In genomic region chr17:83129658-83130057, GRCm38 (mm10) we compare ENCODE assay signal across 14 mouse cellular contexts.
DNase-seq lines count a peak whose midpoint lies in the region; ATAC-seq lines count a peak whose summit lies in the region.
"Had no signal": no experiment of that assay in that cellular context is flagged by ENCODE, and none has a peak within 500 bp of the region (broad histone marks: within the 10 kb centered on the region; RNA-seq: fewer than 3 reads in every experiment).

No protein-coding gene starts in this region.

- no peaks in the 10 kb centered on the region for H3K27me3 ChIP-seq in forebrain, embryonic 13.5 days
- peaks cover 58% of the 10 kb centered on the region for H3K27me3 ChIP-seq in forebrain, embryonic 10.5 days (ENCODE audit: poor library complexity, severe bottlenecking)
- no peaks in the 10 kb centered on the region; the same call in 1 of the 2 replicates for H3K27me3 ChIP-seq in neural tube, embryonic 13.5 days
- no peaks in the 10 kb centered on the region for H3K27me3 ChIP-seq in hindbrain, embryonic 14.5 days (ENCODE audit: control insufficient read depth, insufficient read depth, low read length)
- no peaks in the 10 kb centered on the region for H3K27me3 ChIP-seq in neural tube, embryonic 15.5 days (replicated peaks)
- H3K27me3 ChIP-seq: heart, embryonic 15.5 days; stomach, embryonic 15.5 days had no signal

- WGBS in forebrain, embryonic 13.5 days = 59% methylated on average over 7 of the region's 7 CpGs
- WGBS in forebrain, embryonic 10.5 days = 67% methylated on average over 7 of the region's 7 CpGs
- WGBS in neural tube, embryonic 13.5 days = 66% methylated on average over 7 of the region's 7 CpGs
- WGBS in hindbrain, embryonic 14.5 days = 43% methylated on average over 7 of the region's 7 CpGs
- WGBS in neural tube, embryonic 15.5 days = 65% methylated on average over 7 of the region's 7 CpGs

- peak overlapping the region; percentile 35 for H3K4me2 ChIP-seq in forebrain, embryonic 13.5 days
- no peak overlapping the region for H3K4me2 ChIP-seq in neural tube, embryonic 13.5 days
- H3K4me2 ChIP-seq in hindbrain, embryonic 14.5 days (replicated peaks) = 0 out of 2 replicates have a peak overlapping the region, but pooled peaks have one; percentile 3
- H3K4me2 ChIP-seq in neural tube, embryonic 15.5 days = peak overlapping the region; percentile 20; the same call in 1 of the 2 replicates
- H3K4me2 ChIP-seq: heart, embryonic 15.5 days; stomach, embryonic 15.5 days had no signal

- peaks cover 38% of the 10 kb centered on the region for H3K4me1 ChIP-seq in forebrain, embryonic 13.5 days
- peaks cover 65% of the 10 kb centered on the region for H3K4me1 ChIP-seq in forebrain, embryonic 10.5 days
- H3K4me1 ChIP-seq in neural tube, embryonic 13.5 days (replicated peaks) = peaks cover 53% of the 10 kb centered on the region
- peaks cover 24% of the 10 kb centered on the region for H3K4me1 ChIP-seq in hindbrain, embryonic 14.5 days (replicated peaks; ENCODE audit: control insufficient read depth, insufficient read depth, low read length)
- H3K4me1 ChIP-seq in neural tube, embryonic 15.5 days = peaks cover 22% of the 10 kb centered on the region

- no peak overlapping the region for H3K4me3 ChIP-seq in forebrain, embryonic 13.5 days
- H3K4me3 ChIP-seq in forebrain, embryonic 10.5 days = no peak overlapping the region
- no peak overlapping the region for H3K4me3 ChIP-seq in neural tube, embryonic 13.5 days
- no peak overlapping the region for H3K4me3 ChIP-seq in hindbrain, embryonic 14.5 days (replicated peaks; ENCODE audit: low read length)
- H3K4me3 ChIP-seq in neural tube, embryonic 15.5 days (replicated peaks) = no peak overlapping the region
- H3K4me3 ChIP-seq: heart, embryonic 15.5 days; myocyte; stomach, embryonic 15.5 days had no signal

- no peaks in the 10 kb centered on the region for H3K9me3 ChIP-seq in forebrain, embryonic 13.5 days (replicated peaks)
- H3K9me3 ChIP-seq in forebrain, embryonic 10.5 days = 0 out of 2 replicates have a peak, but pooled peaks cover 2% of the 10 kb centered on the region
- H3K9me3 ChIP-seq in neural tube, embryonic 13.5 days = no peaks in the 10 kb centered on the region
- H3K9me3 ChIP-seq in hindbrain, embryonic 14.5 days (ENCODE audit: control insufficient read depth, low read length) = no peaks in the 10 kb centered on the region
- H3K9me3 ChIP-seq in neural tube, embryonic 15.5 days (replicated peaks) = no peaks in the 10 kb centered on the region
- H3K9me3 ChIP-seq: heart, embryonic 15.5 days; stomach, embryonic 15.5 days had no signal

- H3K36me3 ChIP-seq in forebrain, embryonic 13.5 days (ENCODE audit: poor library complexity, severe bottlenecking) = no peaks in the 10 kb centered on the region
- H3K36me3 ChIP-seq in forebrain, embryonic 10.5 days (replicated peaks) = no peaks in the 10 kb centered on the region
- no peaks in the 10 kb centered on the region for H3K36me3 ChIP-seq in neural tube, embryonic 13.5 days
- no peaks in the 10 kb centered on the region for H3K36me3 ChIP-seq in hindbrain, embryonic 14.5 days (replicated peaks; ENCODE audit: control insufficient read depth, insufficient read depth)
- H3K36me3 ChIP-seq in neural tube, embryonic 15.5 days = no peaks in the 10 kb centered on the region
- H3K36me3 ChIP-seq: heart, embryonic 15.5 days; stomach, embryonic 15.5 days had no signal

- H3K27ac ChIP-seq in forebrain, embryonic 13.5 days = no peak overlapping the region
- no peak overlapping the region for H3K27ac ChIP-seq in forebrain, embryonic 10.5 days
- peak overlapping the region; percentile 68; the same call in 1 of the 2 replicates for H3K27ac ChIP-seq in neural tube, embryonic 13.5 days (replicated peaks)
- H3K27ac ChIP-seq in hindbrain, embryonic 14.5 days = peak overlapping the region; percentile 80
- H3K27ac ChIP-seq in neural tube, embryonic 15.5 days (replicated peaks) = no peak overlapping the region
- H3K27ac ChIP-seq: heart, embryonic 15.5 days; macrophage; stomach, embryonic 15.5 days had no signal

- no peak for DNase-seq in forebrain, embryonic 10.5 days (ENCODE audit: extremely low spot score, low spot score)
- no peak for DNase-seq in neural tube, embryonic 10.5 days (ENCODE audit: extremely low spot score, low spot score)
- no peak for DNase-seq in hindbrain, embryonic 14.5 days (ENCODE audit: low spot score)
- no peak for DNase-seq in thymus, postnatal 4 days
- no peak for DNase-seq in adrenal gland, postnatal 25 days
- DNase-seq: lung, adult 18-20 months had no signal

- ATAC-seq in forebrain, embryonic 13.5 days = peak; percentile 34; the same call in 1 of the 2 replicates
- ATAC-seq in neural tube, embryonic 13.5 days (ENCODE audit: low read depth) = no peak
- peak; percentile 34; the same call in 1 of the 2 replicates for ATAC-seq in hindbrain, embryonic 14.5 days (ENCODE audit: low FRiP score)
- ATAC-seq in neural tube, embryonic 15.5 days (ENCODE audit: low FRiP score) = peak; percentile 25; the same call in 1 of the 2 replicates
- ATAC-seq: inflammation-experienced regulatory T-cells, adult 6 months had no signal

- H3K9ac ChIP-seq in forebrain, embryonic 13.5 days = no peak overlapping the region
- H3K9ac ChIP-seq in neural tube, embryonic 13.5 days = no peak overlapping the region
- H3K9ac ChIP-seq in hindbrain, embryonic 14.5 days = no peak overlapping the region
- 0 out of 2 replicates have a peak overlapping the region, but pooled peaks have one; percentile 3 for H3K9ac ChIP-seq in neural tube, embryonic 15.5 days (replicated peaks)
- H3K9ac ChIP-seq: heart, embryonic 15.5 days; stomach, embryonic 15.5 days had no signal

Comparison
In these comparisons a context has a peak if more than half of its experiments do, and no peak if none do; other contexts are left out.
1. H3K27ac ChIP-seq: peak in neural tube, embryonic 13.5 days (single experiment) and hindbrain, embryonic 14.5 days (single experiment); none in forebrain, embryonic 13.5 days (single experiment), forebrain, embryonic 10.5 days (single experiment) and neural tube, embryonic 15.5 days (single experiment).